Mouse (Mus musculus) 416B (cell line): Measurements from ENCODE around the gene Spdye4b.
"Not testable (repeated sequence)": the region's sequence is repeated elsewhere in the genome, so short reads cannot be mapped to it uniquely, and the experiment has no call there.

Experiments used
- DNase-seq: peaks from one replicate; pipeline ENCODE4 v3.0.0; 2011; ENCODE audit warnings: low read depth

Spdye4b gene

GRCm38 (mm10) chr5:143180255-143181076 is at the start of gene Spdye4b, which contains the start of gene Rbak:
Gene Spdye4b (plus strand): TSS chr5:143181017.
Gene Rbak (minus strand): TSS chr5:143180775.
- DNase-seq, result peak; percentile 96

- DNase-seq, result peak; percentile 90
Measured at GRCm38 (mm10) chr5:143132935-143133514, 47.8 kb upstream of the Spdye4b start.

GRCm38 (mm10) chr5:143134216-143135010 is 46.4 kb upstream of the Spdye4b start:
- not testable (repeated sequence) for DNase-seq

- peak; percentile 74 for DNase-seq
Measured at GRCm38 (mm10) chr5:143135042-143135441, 45.8 kb upstream of the Spdye4b start.

- DNase-seq, result no peak
Measured at GRCm38 (mm10) chr5:143137580-143137979, 43.2 kb upstream of the Spdye4b start.

GRCm38 (mm10) chr5:143147481-143147880 is 33.3 kb upstream of the Spdye4b start, which contains the start of gene Olfr718-ps1:
Gene Olfr718-ps1 (minus strand): TSS chr5:143147581.
- no peak for DNase-seq

- peak; percentile 14 for DNase-seq
Measured at GRCm38 (mm10) chr5:143148661-143149060, 32.2 kb upstream of the Spdye4b start.

- no peak for DNase-seq
Measured at GRCm38 (mm10) chr5:143149536-143149935, 31.3 kb upstream of the Spdye4b start.

GRCm38 (mm10) chr5:143150044-143150443 is 30.8 kb upstream of the Spdye4b start:
- no peak for DNase-seq

GRCm38 (mm10) chr5:143153756-143154155 is 27.1 kb upstream of the Spdye4b start:
- DNase-seq, result no peak

GRCm38 (mm10) chr5:143155534-143155933 is 25.3 kb upstream of the Spdye4b start:
- DNase-seq, result peak; percentile 61

GRCm38 (mm10) chr5:143165508-143166070 is 15.2 kb upstream of the Spdye4b start:
- DNase-seq, result no peak

GRCm38 (mm10) chr5:143175970-143176369 is 4.8 kb upstream of the Spdye4b start:
- peak; percentile 55 for DNase-seq

GRCm38 (mm10) chr5:143177541-143178200 is 3.1 kb upstream of the Spdye4b start:
- peak; percentile 54 for DNase-seq

- DNase-seq, result peak; percentile 75
Measured at GRCm38 (mm10) chr5:143179179-143179578, 1.6 kb upstream of the Spdye4b start.

- not testable (repeated sequence) for DNase-seq
Measured at GRCm38 (mm10) chr5:143188014-143188413, 7.2 kb downstream of the Spdye4b start.

GRCm38 (mm10) chr5:143192806-143193205 is 12.0 kb downstream of the Spdye4b start:
- no peak for DNase-seq

- peak; percentile 31 for DNase-seq
Measured at GRCm38 (mm10) chr5:143194747-143195146, 13.9 kb downstream of the Spdye4b start.

GRCm38 (mm10) chr5:143195166-143195565 is 14.3 kb downstream of the Spdye4b start:
- DNase-seq, result no peak

- no peak for DNase-seq
Measured at GRCm38 (mm10) chr5:143196506-143196905, 15.7 kb downstream of the Spdye4b start.

GRCm38 (mm10) chr5:143205015-143205414 is 24.2 kb downstream of the Spdye4b start:
- DNase-seq, result no peak
